Mouse (Mus musculus) lung, embryonic 15.5 days (tissue): ENCODE results near the gene Hsph1. TPM values are rescaled to one million over a fixed set of nuclear protein-coding genes. Genes with fewer than 3 reads are reported as not detected.

Experiments
- ATAC-seq: fragments of 200-750 bp; cut with Nextera tagmentation; 2 replicates; pipeline ENCODE4 v1.8.0; 2017; ENCODE audit warnings: moderate number of reproducible peaks, borderline replicate concordance; ENCODE audit not compliant: low FRiP score, low TSS enrichment; ENCODE audit errors: extremely low read depth
- H3K27ac ChIP-seq: fragments of 300-500 bp; sonication (generic); 2 replicates; pipeline ENCODE4 v1.5.1; 2015; ENCODE audit warnings: moderate library complexity, mild to moderate bottlenecking, inconsistent platforms
- H3K27me3 ChIP-seq: fragments of 300-500 bp; sonication (generic); 2 replicates; pipeline ENCODE4 v1.6.1; 2015; ENCODE audit warnings: inconsistent platforms
- H3K36me3 ChIP-seq: fragments of 300-500 bp; sonication (generic); 2 replicates; pipeline ENCODE4 v1.6.1; 2015; ENCODE audit warnings: inconsistent platforms
- H3K4me1 ChIP-seq: fragments of 300-500 bp; sonication (generic); 2 replicates; pipeline ENCODE4 v1.6.1; 2015; ENCODE audit warnings: inconsistent platforms
- H3K4me2 ChIP-seq: fragments of 300-500 bp; sonication (generic); 2 replicates; pipeline ENCODE4 v1.6.1; 2015; ENCODE audit warnings: inconsistent platforms, mild to moderate bottlenecking, moderate library complexity
- H3K4me3 ChIP-seq: fragments of 300-500 bp; sonication (generic); 2 replicates; pipeline ENCODE4 v1.5.1; 2015; ENCODE audit warnings: mild to moderate bottlenecking, inconsistent platforms
- H3K9ac ChIP-seq: fragments of 300-500 bp; sonication (generic); 2 replicates; pipeline ENCODE4 v1.6.1; 2015; ENCODE audit warnings: inconsistent platforms
- H3K9me3 ChIP-seq: fragments of 300-500 bp; sonication (generic); 2 replicates; pipeline ENCODE4 v1.6.1; 2016; ENCODE audit warnings: inconsistent platforms
- WGBS: fragments of 180-500 bp; shearing (Covaris S2); methylation state at CpG from one replicate; pipeline ENCODE4 v1.1.7; 2015; 5-methylcytosine and 5-hydroxymethylcytosine counted together
- polyA plus RNA-seq: library from polyadenylated mRNA; unstranded; fragments of >200 nt; fragmentation: Nextera tagmentation; extraction: Ambion mirVana; gene quantifications from 2 replicates; pipeline ENCODE4 v1.2.1, GENCODE M21; 2015

The Hsph1 gene
- polyA plus RNA-seq, 1 experiment from 2014 or later: 52.7 TPM

DNA sequence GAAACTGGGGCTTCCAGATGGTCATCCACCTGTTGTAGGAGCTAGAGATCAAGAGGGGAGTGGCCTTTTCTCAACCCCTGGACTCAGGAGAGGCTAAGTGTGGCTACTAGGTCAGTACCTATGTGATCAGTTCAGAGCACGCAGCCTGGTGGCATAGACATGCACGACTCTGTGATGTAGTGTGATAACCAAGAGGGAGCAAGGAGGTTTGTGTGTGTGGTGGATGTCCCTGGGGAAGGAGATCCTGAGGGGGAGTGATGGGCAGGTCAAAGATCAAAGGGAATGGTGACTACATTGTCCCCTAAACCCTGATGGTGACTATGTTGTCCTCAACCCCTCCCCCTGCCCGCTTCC is 24.0 kb downstream of the Hsph1 start:
- peaks cover 8% of the 10 kb centered on the region; the same call in 1 of the 2 replicates for H3K36me3 ChIP-seq
- WGBS: 85% methylated on average over 3 of the region's 3 CpGs
- no peaks in the 10 kb centered on the region for H3K9me3 ChIP-seq
- no peak; the same call in 1 of the 2 replicates for ATAC-seq
- no peaks in the 10 kb centered on the region for H3K4me1 ChIP-seq
- no peak overlapping the region for H3K9ac ChIP-seq
- H3K27me3 ChIP-seq: no peaks in the 10 kb centered on the region
- H3K4me2 ChIP-seq: no peak overlapping the region
- no peak overlapping the region for H3K27ac ChIP-seq
- no peak overlapping the region for H3K4me3 ChIP-seq

DNA sequence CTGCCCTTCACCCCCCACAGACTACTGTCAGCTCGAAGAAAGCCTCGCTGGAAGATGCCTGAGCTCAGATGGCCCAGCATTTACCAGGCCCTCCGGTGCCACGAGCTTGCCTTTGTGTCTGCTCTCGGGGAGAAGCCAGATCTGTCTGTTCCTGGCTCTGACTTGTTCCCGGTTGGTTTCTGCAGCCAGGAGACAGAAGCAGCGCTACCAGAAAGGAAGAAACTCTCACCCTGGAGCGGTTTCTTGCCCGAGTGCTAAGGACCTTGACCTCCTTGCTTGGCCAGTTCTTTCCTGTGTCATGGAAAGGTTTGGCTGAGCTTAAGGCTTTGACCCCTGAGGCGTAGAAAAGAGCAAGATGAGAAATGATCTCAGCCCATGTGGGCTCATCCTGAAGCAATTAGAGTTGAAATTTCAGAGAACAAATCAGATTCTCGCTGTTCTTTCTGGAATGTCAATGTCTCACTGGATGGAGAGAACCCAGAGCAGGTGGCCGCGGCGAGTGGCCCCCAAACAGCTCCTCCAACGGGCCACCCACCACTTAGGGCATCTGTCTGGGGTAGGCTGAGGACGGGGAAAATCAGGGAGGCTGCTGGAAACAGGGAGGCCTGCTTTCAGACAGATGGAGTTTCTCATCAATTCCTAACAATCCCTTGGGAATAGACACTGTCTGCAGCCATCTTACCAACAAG is 24.6 kb downstream of the Hsph1 start:
- Histone ChIP-seq H3K9me3 (no peaks in the 10 kb centered on the region), H3K4me1 (no peaks in the 10 kb centered on the region), H3K27ac (no peak overlapping the region), H3K36me3 (0 out of 2 replicates have a peak, but pooled peaks cover 3% of the 10 kb centered on the region), H3K4me2 (no peak overlapping the region), H3K4me3 (no peak overlapping the region), H3K27me3 (no peaks in the 10 kb centered on the region), H3K9ac (no peak overlapping the region)
- WGBS: 54% methylated on average over 16 of the region's 16 CpGs
- no peak for ATAC-seq

DNA sequence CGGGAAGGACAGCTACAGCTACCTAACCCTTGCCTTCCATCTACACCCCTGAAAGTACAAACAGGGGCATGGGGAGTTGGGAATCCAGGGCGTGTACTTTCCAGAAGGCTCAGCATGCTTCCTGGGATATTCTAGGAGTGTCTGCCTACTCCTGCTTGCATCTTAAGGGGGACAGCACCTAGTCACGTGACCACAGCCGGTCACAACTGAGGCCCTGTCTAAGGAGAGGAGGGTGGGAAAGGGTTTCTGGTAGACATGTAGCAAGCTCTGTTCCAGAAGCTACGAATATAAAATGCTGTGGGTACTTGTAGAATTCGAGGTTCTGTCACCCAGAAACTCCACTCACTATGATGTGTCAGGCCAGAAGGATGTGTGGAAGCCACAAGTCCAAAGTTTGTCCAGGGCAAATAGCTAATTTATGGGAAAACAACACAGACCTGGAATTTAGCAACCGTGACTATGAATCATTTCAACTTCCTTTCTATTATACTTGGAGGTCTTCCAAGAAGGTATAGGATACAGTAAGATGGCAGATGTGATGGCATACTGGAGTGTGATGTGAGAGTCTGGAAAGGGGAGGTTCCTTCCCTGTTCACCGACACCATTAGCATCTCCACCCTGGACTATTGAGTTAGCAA is 29.0 kb downstream of the Hsph1 start:
- Histone ChIP-seq H3K27ac (no peak overlapping the region), H3K4me1 (no peaks in the 10 kb centered on the region), H3K9ac (no peak overlapping the region), H3K36me3 (no peaks in the 10 kb centered on the region), H3K27me3 (no peaks in the 10 kb centered on the region), H3K4me2 (no peak overlapping the region), H3K4me3 (no peak overlapping the region), H3K9me3 (no peaks in the 10 kb centered on the region)
- 68% methylated on average over 8 of the region's 8 CpGs for WGBS
- ATAC-seq: no peak

DNA sequence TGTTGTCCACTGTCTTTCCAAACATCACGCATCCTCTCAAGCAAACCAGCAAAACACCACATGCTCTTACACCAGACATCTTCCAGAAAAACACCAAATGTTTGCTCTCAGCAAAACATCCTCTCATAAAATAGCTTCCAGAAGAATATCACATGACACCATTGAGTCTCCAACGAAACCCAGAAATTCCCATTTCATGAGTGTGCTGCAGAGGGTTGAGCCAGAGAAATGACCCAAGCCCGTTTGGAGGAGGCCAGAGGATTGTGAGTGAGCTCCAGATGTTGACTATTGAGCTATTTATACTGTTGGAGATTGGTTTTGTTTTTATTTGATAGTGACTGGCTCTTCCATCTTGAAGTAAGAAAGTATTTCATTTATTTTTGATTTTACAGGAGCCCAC is 32.9 kb downstream of the Hsph1 start:
- ATAC-seq: no peak
- H3K36me3 ChIP-seq: no peaks in the 10 kb centered on the region
- H3K27ac ChIP-seq: no peak overlapping the region
- 68% methylated on average over 3 of the region's 3 CpGs for WGBS
- H3K9me3 ChIP-seq: no peaks in the 10 kb centered on the region
- no peak overlapping the region for H3K4me2 ChIP-seq
- H3K9ac ChIP-seq: no peak overlapping the region
- H3K27me3 ChIP-seq: no peaks in the 10 kb centered on the region
- H3K4me3 ChIP-seq: no peak overlapping the region
- H3K4me1 ChIP-seq: no peaks in the 10 kb centered on the region

DNA sequence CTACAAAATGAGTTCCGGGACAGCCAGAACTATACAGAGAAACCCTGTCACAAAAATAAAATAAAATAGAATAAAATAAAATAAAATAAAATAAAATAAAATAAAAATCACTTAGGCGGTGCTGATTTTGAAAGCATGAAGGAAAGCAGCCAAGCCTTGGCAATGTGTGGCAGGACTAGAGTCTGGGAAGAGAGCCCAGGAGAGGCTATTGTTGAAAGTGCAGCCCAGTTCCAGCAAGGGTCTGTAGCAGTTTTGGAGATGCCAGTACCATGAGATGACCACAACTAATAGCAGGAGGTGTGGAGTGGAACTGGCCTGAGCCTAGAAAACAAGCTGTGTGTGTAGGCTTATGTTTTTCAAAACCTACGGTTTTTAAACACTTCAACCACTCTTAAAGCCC is 34.2 kb downstream of the Hsph1 start:
- H3K36me3 ChIP-seq: no peaks in the 10 kb centered on the region
- no peaks in the 10 kb centered on the region for H3K27me3 ChIP-seq
- no peaks in the 10 kb centered on the region for H3K9me3 ChIP-seq
- no peak overlapping the region for H3K4me2 ChIP-seq
- 93% methylated on average over 3 of the region's 3 CpGs for WGBS
- no peak overlapping the region for H3K27ac ChIP-seq
- ATAC-seq: no peak
- H3K4me1 ChIP-seq: no peaks in the 10 kb centered on the region
- no peak overlapping the region for H3K9ac ChIP-seq
- H3K4me3 ChIP-seq: no peak overlapping the region

DNA sequence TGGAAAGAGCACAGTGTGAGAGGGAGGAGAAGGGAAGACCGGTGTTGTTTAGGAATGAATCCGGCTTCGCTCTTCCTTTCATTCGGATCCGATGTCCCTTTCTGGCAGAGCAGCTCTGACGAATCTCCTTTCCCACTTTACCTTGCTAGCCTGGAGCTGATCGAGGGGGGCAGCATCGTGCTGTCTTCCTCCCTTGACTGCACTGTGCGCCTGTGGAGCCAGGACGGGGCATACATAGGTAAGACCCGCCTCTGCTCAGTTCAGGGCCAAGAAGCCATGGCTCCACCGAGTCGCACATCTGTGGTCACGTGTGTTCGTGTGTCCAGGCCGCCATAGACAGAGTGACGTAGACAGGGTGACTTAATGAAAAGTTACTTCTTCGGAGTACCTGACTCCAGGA is 38.8 kb downstream of the Hsph1 start:
- H3K9ac ChIP-seq: no peak overlapping the region
- H3K4me3 ChIP-seq: no peak overlapping the region
- WGBS: 40% methylated on average over 18 of the region's 18 CpGs
- H3K9me3 ChIP-seq: no peaks in the 10 kb centered on the region
- no peaks in the 10 kb centered on the region for H3K27me3 ChIP-seq
- no peak overlapping the region for H3K4me2 ChIP-seq
- no peak; the same call in 1 of the 2 replicates for ATAC-seq
- no peaks in the 10 kb centered on the region for H3K36me3 ChIP-seq
- H3K4me1 ChIP-seq: no peaks in the 10 kb centered on the region
- no peak overlapping the region for H3K27ac ChIP-seq

DNA sequence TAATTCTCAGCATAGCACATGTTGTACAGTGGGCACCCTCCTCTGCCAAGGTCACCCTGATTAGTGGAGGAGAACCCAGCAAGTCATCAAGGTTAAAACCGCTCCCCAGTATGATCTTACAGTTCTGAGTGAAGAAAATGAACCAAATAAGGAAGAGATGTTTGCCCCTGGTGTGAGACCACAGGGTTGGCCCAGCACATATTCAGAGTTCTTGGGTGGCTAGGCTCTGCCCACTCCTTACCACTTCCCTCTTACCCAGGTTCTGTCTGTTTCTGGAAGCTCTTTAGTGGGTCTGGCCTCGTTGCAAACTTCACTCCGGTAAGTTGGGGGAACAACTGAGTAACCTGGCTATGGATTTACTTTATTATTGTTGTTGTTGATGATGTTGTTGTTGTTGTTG is 42.0 kb downstream of the Hsph1 start:
- Histone ChIP-seq H3K36me3 (no peaks in the 10 kb centered on the region), H3K4me1 (no peaks in the 10 kb centered on the region), H3K4me2 (no peak overlapping the region), H3K27me3 (no peaks in the 10 kb centered on the region), H3K9ac (no peak overlapping the region), H3K9me3 (no peaks in the 10 kb centered on the region), H3K27ac (no peak overlapping the region), H3K4me3 (no peak overlapping the region)
- WGBS: 82% methylated on average over 3 of the region's 3 CpGs
- no peak for ATAC-seq

DNA sequence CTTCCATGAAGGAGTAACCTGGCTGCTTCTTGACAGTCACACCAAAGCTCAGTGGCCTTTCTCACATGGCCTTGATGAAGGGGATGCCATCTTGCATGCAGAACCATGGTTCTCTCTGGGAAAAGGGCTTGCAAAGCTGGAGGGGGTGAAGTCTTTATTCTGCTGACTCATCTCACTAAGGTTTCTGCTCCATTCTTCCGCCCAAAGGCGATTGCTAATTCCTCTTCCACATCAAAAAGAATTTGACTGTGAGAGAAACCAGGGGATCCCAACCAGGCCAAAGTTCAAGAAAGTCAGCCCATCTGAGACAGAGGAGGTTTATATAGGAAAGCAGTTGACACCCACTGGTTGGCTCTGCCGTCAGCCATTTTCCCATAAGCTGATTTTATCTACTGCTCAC is 46.2 kb downstream of the Hsph1 start:
- WGBS: 40% methylated on average over 3 of the region's 3 CpGs
- Histone ChIP-seq H3K4me1 (peaks cover 5% of the 10 kb centered on the region; the same call in 1 of the 2 replicates), H3K9ac (no peak overlapping the region), H3K36me3 (no peaks in the 10 kb centered on the region), H3K27ac (no peak overlapping the region), H3K9me3 (no peaks in the 10 kb centered on the region), H3K4me3 (no peak overlapping the region), H3K27me3 (no peaks in the 10 kb centered on the region), H3K4me2 (no peak overlapping the region)
- no peak for ATAC-seq

DNA sequence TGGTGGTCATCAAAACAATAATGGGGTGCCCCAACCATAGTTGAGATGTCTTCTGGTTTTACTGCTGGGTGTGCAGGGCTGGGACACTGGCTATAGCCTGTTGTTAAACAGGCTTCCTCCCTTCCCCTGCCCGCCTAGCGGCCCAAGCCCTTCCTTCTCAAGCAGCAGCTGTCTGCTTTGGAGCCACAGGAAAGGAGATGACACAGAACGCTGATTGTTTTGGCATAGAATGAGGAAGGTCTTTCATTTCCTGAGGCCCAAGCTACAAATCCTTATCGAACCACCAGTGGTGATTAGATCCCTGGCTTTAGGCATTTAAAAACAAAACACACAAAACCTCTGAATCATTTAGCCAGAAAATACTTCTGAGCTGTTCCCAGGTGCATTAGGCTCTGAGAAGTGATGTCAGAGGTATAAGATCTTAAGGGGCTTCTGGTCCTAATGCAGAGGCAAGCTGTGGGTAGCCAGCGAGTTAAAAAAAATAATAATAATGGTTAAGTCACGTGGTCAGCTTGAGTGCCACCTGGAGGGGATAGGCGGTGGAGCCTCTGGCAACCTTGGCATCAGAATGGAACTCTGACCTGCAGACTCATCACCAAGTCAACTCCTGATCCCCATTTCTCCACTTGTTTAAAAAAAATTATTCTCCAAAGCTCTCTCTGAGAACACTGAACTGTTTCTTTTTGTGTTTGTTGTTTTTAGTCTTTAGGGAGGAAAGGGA is 47.2 kb downstream of the Hsph1 start:
- no peak for ATAC-seq
- Histone ChIP-seq H3K27ac (no peak overlapping the region), H3K4me1 (peaks cover 6% of the 10 kb centered on the region; the same call in 1 of the 2 replicates)

DNA sequence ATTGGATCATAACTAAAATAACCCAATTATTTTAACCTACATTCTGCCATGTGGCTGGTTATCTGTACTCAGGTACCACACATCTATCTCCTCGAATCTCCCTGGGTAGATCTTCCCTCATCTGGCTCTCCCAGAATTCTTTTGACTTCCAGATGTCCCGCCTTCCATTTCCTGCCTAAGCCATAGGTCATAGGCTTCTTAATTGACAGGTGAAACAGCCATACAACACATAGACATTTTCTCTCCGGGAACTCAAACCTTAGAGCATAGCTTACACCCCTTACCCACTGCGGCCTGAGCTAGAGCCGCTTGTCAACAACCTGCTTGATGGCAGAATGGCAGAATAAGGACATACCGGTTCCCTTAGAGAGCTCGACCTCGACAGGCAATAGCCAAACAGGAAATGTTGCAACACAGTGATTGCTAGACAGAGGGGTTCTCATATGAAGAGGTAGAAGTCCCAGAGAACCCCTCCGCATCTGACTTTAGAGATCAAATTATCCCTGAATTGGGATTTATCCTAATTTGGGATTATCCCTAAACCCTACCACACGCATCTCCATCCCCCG is 48.8 kb downstream of the Hsph1 start:
- Histone ChIP-seq H3K36me3 (no peaks in the 10 kb centered on the region), H3K4me1 (peaks cover 6% of the 10 kb centered on the region; the same call in 1 of the 2 replicates), H3K27ac (no peak overlapping the region), H3K4me2 (no peak overlapping the region), H3K9ac (no peak overlapping the region), H3K4me3 (no peak overlapping the region), H3K27me3 (no peaks in the 10 kb centered on the region), H3K9me3 (no peaks in the 10 kb centered on the region)
- ATAC-seq: no peak
- 75% methylated on average over 11 of the region's 11 CpGs for WGBS

More for the DNA sequence above, 47.2 kb downstream of the Hsph1 start:
- Histone ChIP-seq H3K36me3 (no peaks in the 10 kb centered on the region), H3K4me3 (no peak overlapping the region), H3K4me2 (no peak overlapping the region), H3K9me3 (no peaks in the 10 kb centered on the region), H3K9ac (no peak overlapping the region), H3K27me3 (no peaks in the 10 kb centered on the region)
- WGBS: 40% methylated on average over 7 of the region's 7 CpGs

DNA sequence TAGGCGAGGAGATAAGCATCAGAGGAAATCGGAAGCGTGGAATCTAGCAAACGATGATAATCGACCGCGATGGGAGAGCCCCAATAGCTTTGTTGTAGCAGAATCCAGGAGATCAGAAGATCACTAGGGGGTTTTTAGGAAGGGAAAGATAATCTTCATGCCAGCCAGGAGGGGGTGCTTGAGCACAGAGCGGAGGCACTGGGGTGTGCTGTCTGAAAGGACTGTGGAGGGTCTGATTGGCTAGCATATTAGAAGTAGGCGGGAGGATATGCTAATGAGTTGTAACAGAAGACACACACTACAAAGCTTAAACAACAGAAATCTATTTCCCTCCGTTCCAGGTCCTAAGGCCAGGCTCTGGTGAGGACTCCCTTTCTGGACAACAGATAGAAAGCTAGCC is 50.3 kb downstream of the Hsph1 start:
- no peaks in the 10 kb centered on the region for H3K9me3 ChIP-seq
- H3K27me3 ChIP-seq: no peaks in the 10 kb centered on the region
- H3K4me1 ChIP-seq: peaks cover 6% of the 10 kb centered on the region; the same call in 1 of the 2 replicates
- no peak overlapping the region for H3K9ac ChIP-seq
- no peak overlapping the region for H3K4me3 ChIP-seq
- no peaks in the 10 kb centered on the region for H3K36me3 ChIP-seq
- no peak overlapping the region for H3K4me2 ChIP-seq
- H3K27ac ChIP-seq: no peak overlapping the region
- WGBS: 63% methylated on average over 10 of the region's 10 CpGs
- ATAC-seq: no peak

DNA sequence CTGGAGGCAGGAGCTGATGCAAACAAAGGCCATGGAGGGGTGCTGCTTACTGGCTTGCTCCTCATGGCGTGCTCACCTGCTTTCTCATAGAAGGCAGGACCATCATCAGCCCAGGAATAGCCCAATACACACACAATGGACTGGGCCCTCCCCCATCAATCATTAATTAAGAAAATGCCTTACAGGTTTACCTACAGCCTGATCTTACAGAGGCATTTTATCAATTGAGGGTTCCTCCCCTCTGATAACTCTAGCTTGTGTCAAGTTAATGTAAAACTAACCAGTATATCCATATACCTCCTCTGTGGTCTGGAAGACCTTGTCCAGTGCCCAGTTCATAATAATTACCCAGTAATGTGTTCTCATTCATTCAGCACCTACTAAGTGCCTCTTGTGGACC is 50.9 kb downstream of the Hsph1 start:
- WGBS: 93% methylated on average over 1 of the region's 1 CpGs
- no peak overlapping the region for H3K4me3 ChIP-seq

More for the DNA sequence above, 50.9 kb downstream of the Hsph1 start:
- ATAC-seq: no peak
- Histone ChIP-seq H3K9me3 (no peaks in the 10 kb centered on the region), H3K9ac (no peak overlapping the region), H3K27me3 (no peaks in the 10 kb centered on the region), H3K36me3 (no peaks in the 10 kb centered on the region), H3K4me2 (no peak overlapping the region), H3K4me1 (peaks cover 6% of the 10 kb centered on the region; the same call in 1 of the 2 replicates), H3K27ac (no peak overlapping the region)
